Mouse (Mus musculus) lung, adult 2 months (tissue): ENCODE measurements around the gene Iqcn. TPM values are rescaled to one million over a fixed set of nuclear protein-coding genes. Genes with fewer than 3 reads are reported as not detected.

Source experiments
- DNase-seq: peaks from one replicate; pipeline ENCODE4 v3.0.0; 2022
- H3K4me1 ChIP-seq: fragments of 200-500 bp; 2 replicates; pipeline ENCODE4 v1.6.1; 2011; ENCODE audit warnings: low read length; ENCODE audit not compliant: control insufficient read depth, insufficient read depth
- H3K4me3 ChIP-seq: fragments of 200-500 bp; replicated peaks from 2 replicates; pipeline ENCODE3; 2011; ENCODE audit warnings: low read depth, mild to moderate bottlenecking, control low read depth, low read length; ENCODE audit errors: extremely low read depth
- CTCF ChIP-seq: fragments of 200-500 bp; IDR thresholded peaks from 2 replicates; pipeline ENCODE4 v1.5.1; 2011; ENCODE audit warnings: mild to moderate bottlenecking, low read length, control low read depth; ENCODE audit not compliant: insufficient read depth
- POLR2A ChIP-seq: fragments of 200-500 bp; IDR thresholded peaks from 2 replicates; pipeline ENCODE4 v1.6.1; 2011; ENCODE audit warnings: low read depth, mild to moderate bottlenecking, control low read depth, low read length, borderline replicate concordance; ENCODE audit errors: extremely low read depth
- WGBS: fragments of 180-500 bp; shearing (Covaris S2); methylation state at CpG from one replicate; pipeline ENCODE4 v1.1.7; 2018; 5-methylcytosine and 5-hydroxymethylcytosine counted together
- polyA plus RNA-seq: library from polyadenylated mRNA; depleted of rRNA; stranded (reverse); fragments of >200 nt; gene quantifications from 2 replicates; pipeline ENCODE4 v1.2.3, GENCODE M21; 2012

Iqcn gene
- polyA plus RNA-seq, 1 experiment, result not detected

- H3K4me3 ChIP-seq, result no peak overlapping the region
- no peak for DNase-seq
- 72% methylated on average over 1 of the region's 1 CpGs for WGBS
- no peaks in the 10 kb centered on the region for H3K4me1 ChIP-seq
- TF ChIP-seq CTCF (no peak), POLR2A (no peak)
These were observed 7.0 kb downstream of the Iqcn start for GRCm38 (mm10) chr8:70710296-70710695.

- WGBS, result 86% methylated on average over 11 of the region's 11 CpGs
- Histone ChIP-seq H3K4me1 (no peaks in the 10 kb centered on the region), H3K4me3 (no peak overlapping the region)
- TF ChIP-seq CTCF, result no peak
- no peak for TF ChIP-seq POLR2A
- DNase-seq, result no peak
These were observed 7.8 kb downstream of the Iqcn start for GRCm38 (mm10) chr8:70711041-70711440.

GRCm38 (mm10) chr8:70713991-70714390, 10.7 kb downstream of the Iqcn start:
- no peak for DNase-seq
- 82% methylated on average over 7 of the region's 7 CpGs for WGBS
- no peaks in the 10 kb centered on the region for H3K4me1 ChIP-seq
- H3K4me3 ChIP-seq, result no peak overlapping the region
- TF ChIP-seq CTCF, result no peak
- TF ChIP-seq POLR2A, result no peak

- WGBS, result 65% methylated on average over 2 of the region's 2 CpGs
- no peak for TF ChIP-seq POLR2A
- no peak for TF ChIP-seq CTCF
- no peak for DNase-seq
- Histone ChIP-seq H3K4me1 (no peaks in the 10 kb centered on the region), H3K4me3 (no peak overlapping the region)
These were observed 11.8 kb downstream of the Iqcn start for GRCm38 (mm10) chr8:70715086-70715485.

- no peak for DNase-seq
- WGBS, result 83% methylated on average over 40 of the region's 40 CpGs
- no peaks in the 10 kb centered on the region for H3K4me1 ChIP-seq
- TF ChIP-seq POLR2A (no peak), CTCF (no peak)
- H3K4me3 ChIP-seq, result no peak overlapping the region
These were observed 13.5 kb downstream of the Iqcn start for GRCm38 (mm10) chr8:70716521-70717400.

- Histone ChIP-seq H3K4me3 (no peak within 1 kb of the TSS), H3K4me1 (no peaks in the 10 kb centered on the region)
- TF ChIP-seq POLR2A (no peak), CTCF (peak; percentile 68)
- DNase-seq, result peak; percentile 74
- WGBS, result 3% methylated on average over 19 of the region's 19 CpGs
These were observed 15.0 kb downstream of the Iqcn start, which contains the start of gene Gm3336 for GRCm38 (mm10) chr8:70718297-70718696. Gene Gm3336 (plus strand): TSS chr8:70718543.

GRCm38 (mm10) chr8:70719796-70720270, 16.6 kb downstream of the Iqcn start:
- 44% methylated on average over 9 of the region's 9 CpGs for WGBS
- Histone ChIP-seq H3K4me1 (no peaks in the 10 kb centered on the region), H3K4me3 (no peak overlapping the region)
- TF ChIP-seq POLR2A (no peak), CTCF (no peak)
- no peak for DNase-seq

GRCm38 (mm10) chr8:70720739-70721138, 17.5 kb downstream of the Iqcn start:
- DNase-seq, result peak; percentile 84
- H3K4me1 ChIP-seq, result no peaks in the 10 kb centered on the region
- 3% methylated on average over 3 of the region's 3 CpGs for WGBS
- TF ChIP-seq CTCF, result peak; percentile 97
- no peak for TF ChIP-seq POLR2A
- no peak overlapping the region for H3K4me3 ChIP-seq

- no peak for DNase-seq
- 88% methylated on average over 8 of the region's 8 CpGs for WGBS
- Histone ChIP-seq H3K4me1 (no peaks in the 10 kb centered on the region), H3K4me3 (no peak overlapping the region)
- no peak for TF ChIP-seq CTCF
- no peak for TF ChIP-seq POLR2A
These were observed 18.3 kb downstream of the Iqcn start for GRCm38 (mm10) chr8:70721601-70722000.
